Mouse (Mus musculus) embryonic facial prominence, embryonic 14.5 days (tissue): ENCODE results near the gene Plekhg2. TPM values are rescaled to one million over a fixed set of nuclear protein-coding genes. Genes with fewer than 3 reads are reported as not detected.

Experiments used
- polyA plus RNA-seq: library from polyadenylated mRNA; unstranded; fragments of >200 nt; fragmentation: Nextera tagmentation; extraction: Ambion mirVana; gene quantifications from 2 replicates; pipeline ENCODE4 v1.2.1, GENCODE M21; 2014

Gene Plekhg2
- polyA plus RNA-seq, 1 experiment from 2014 or later: 41.1 TPM

Other genes starting within 250 kb of the Plekhg2 start
- gene 9530053A07Rik, start 243.1 kb downstream of the Plekhg2 start, polyA plus RNA-seq: 0.01 TPM in 1 of 2 replicates, not detected in the other
- gene Fbl, start 202.9 kb downstream of the Plekhg2 start, polyA plus RNA-seq: 42.4 and 46.5 TPM in 2 replicates
- 12.2 and 13.5 TPM in 2 replicates for gene Dyrk1b, start 193.1 kb downstream of the Plekhg2 start, polyA plus RNA-seq
- gene Eid2, start 104.7 kb downstream of the Plekhg2 start, polyA plus RNA-seq: 4.9 and 6.3 TPM in 2 replicates
- 13.4 TPM in 2 replicates for gene Eid2b, start 94.9 kb downstream of the Plekhg2 start, polyA plus RNA-seq
- gene Selenov, start 81.4 kb downstream of the Plekhg2 start, polyA plus RNA-seq: 0.42 TPM in 1 of 2 replicates, not detected in the other
- 0.90 and 2.1 TPM in 2 replicates for gene Dll3, start 70.4 kb downstream of the Plekhg2 start, polyA plus RNA-seq
- 124 and 134 TPM in 2 replicates for gene Timm50, start 60.5 kb downstream of the Plekhg2 start, polyA plus RNA-seq
- 70.5 and 82.3 TPM in 2 replicates for gene Supt5, start 33.9 kb downstream of the Plekhg2 start, polyA plus RNA-seq
- gene Rps16, start 21.9 kb downstream of the Plekhg2 start, polyA plus RNA-seq: 1,196 and 1,252 TPM in 2 replicates
- 13.5 and 14.4 TPM in 2 replicates for gene Zfp36, start 7.7 kb upstream of the Plekhg2 start, polyA plus RNA-seq
- 44.1 and 48.2 TPM in 2 replicates for gene Med29, start 20.1 kb upstream of the Plekhg2 start, polyA plus RNA-seq
- 52.1 and 54.1 TPM in 2 replicates for gene Paf1, start 20.4 kb upstream of the Plekhg2 start, polyA plus RNA-seq
- gene Gmfg, start 64.8 kb upstream of the Plekhg2 start, polyA plus RNA-seq: 14.7 and 20.4 TPM in 2 replicates
- 4.0 and 6.7 TPM in 2 replicates for gene Lrfn1, start 79.4 kb upstream of the Plekhg2 start, polyA plus RNA-seq
- not detected in 2 replicates for gene Ifnl2, start 137.9 kb upstream of the Plekhg2 start, polyA plus RNA-seq
- gene Ifnl3, start 150.2 kb upstream of the Plekhg2 start, polyA plus RNA-seq: not detected in 2 replicates
- gene Sycn, start 168.3 kb upstream of the Plekhg2 start, polyA plus RNA-seq: not detected in 2 replicates
- gene Nccrp1, start 174.7 kb upstream of the Plekhg2 start, polyA plus RNA-seq: 0.17 and 0.43 TPM in 2 replicates
- 31.5 and 33.8 TPM in 2 replicates for gene Samd4b, start 225.5 kb upstream of the Plekhg2 start, polyA plus RNA-seq
- gene Pak4, start 225.6 kb upstream of the Plekhg2 start, polyA plus RNA-seq: 20.7 and 23.5 TPM in 2 replicates